Mouse (Mus musculus) central nervous system, embryonic 11.5 days (tissue): ENCODE data around the gene Gm3854. TPM values are rescaled to one million over a fixed set of nuclear protein-coding genes. Genes with fewer than 3 reads are reported as not detected.

Source experiments
- polyA plus RNA-seq: library from polyadenylated mRNA; depleted of rRNA; stranded (reverse); fragments of >200 nt; gene quantifications from 2 replicates; pipeline ENCODE4 v1.2.3, GENCODE M21; 2012; rRNA removed

Gm3854 gene
- 2.2 and 2.5 TPM in 2 replicates for polyA plus RNA-seq

GRCm38 (mm10) chr7:6343501-6344071 is at the start of gene Gm3854:
Gm3854 (plus strand) TSS chr7:6343759.

GRCm38 (mm10) chr7:6331233-6331956 is 12.2 kb upstream of the Gm3854 start, which contains the start of gene Zfp583:
Zfp583 (minus strand) TSS chr7:6331285.

DNA sequence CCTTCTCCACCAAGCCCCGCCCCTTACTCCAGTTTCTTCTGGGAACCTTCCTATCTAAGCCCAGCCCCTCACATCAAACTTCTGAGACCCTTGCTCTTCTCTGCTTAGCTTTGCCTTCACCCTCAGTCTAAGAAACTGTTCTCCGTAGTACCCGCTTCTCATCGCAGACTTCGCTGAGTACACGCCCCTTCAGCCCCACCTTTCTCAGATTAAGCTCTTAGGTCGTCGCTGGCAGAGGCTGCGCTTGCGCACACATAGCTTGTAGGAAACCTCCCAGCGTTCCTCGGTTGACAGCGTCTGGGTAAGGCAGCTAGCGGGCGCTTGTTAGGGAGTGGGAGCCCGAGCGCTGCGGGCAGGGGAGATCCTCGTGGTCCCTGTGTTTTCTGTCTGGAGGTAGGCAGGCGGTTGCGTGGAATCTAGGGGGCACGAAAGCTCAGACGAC is 19.5 kb downstream of the Gm3854 start, which contains the start of gene Zfp78:
TSS of gene Zfp78 (plus strand) at position 234 of the 442 bp plus-strand sequence.

DNA sequence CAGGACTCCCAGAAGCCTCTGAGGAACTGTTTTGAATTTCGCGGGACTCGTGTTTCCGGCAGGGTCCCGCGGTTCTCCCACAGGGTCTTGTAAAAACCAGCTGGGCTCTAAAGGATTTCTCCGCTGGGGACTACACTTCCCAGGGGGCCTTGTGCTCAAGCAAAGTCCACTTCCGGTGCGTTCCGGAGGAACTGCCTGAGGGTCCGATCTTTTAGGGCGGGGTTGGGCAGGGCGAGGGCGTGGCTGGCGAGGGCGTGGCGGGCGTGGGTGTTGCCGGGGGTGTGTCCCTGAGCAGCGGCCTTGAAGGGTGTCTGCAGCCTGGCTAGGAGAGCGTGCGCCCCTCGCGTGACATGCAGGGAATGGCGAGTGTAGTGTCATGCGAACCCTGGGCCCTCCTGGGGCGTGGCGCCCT is 39.5 kb downstream of the Gm3854 start, which contains the start of gene Zfp28:
TSS of gene Zfp28 (plus strand) at position 252 of the 412 bp plus-strand sequence.

GRCm38 (mm10) chr7:6397996-6398975 is 54.7 kb downstream of the Gm3854 start, which contains the start of gene Smim17:
Smim17 (plus strand) TSS chr7:6398715.

Other genes with a start within 250 kb of the Gm3854 start
- gene Zfp787, start 187.8 kb upstream of the Gm3854 start, polyA plus RNA-seq = 36.1 and 39.3 TPM in 2 replicates
- gene Zfp444, start 171.5 kb upstream of the Gm3854 start, polyA plus RNA-seq = 52.6 and 93.5 TPM in 2 replicates
- gene Galp, start 146.7 kb upstream of the Gm3854 start, polyA plus RNA-seq = not detected in 2 replicates
- gene Zscan5b, start 121.5 kb upstream of the Gm3854 start, polyA plus RNA-seq = not detected in 2 replicates
- gene Epp13, start 91.0 kb upstream of the Gm3854 start, polyA plus RNA-seq = not detected in 2 replicates
- 5.6 and 6.3 TPM in 2 replicates for gene Zfp667, start 57.2 kb upstream of the Gm3854 start, polyA plus RNA-seq
- 6.1 and 7.8 TPM in 2 replicates for gene Zfp583, start 12.5 kb upstream of the Gm3854 start, polyA plus RNA-seq
- gene Zfp78, start 19.5 kb downstream of the Gm3854 start, polyA plus RNA-seq = 1.5 and 2.3 TPM in 2 replicates
- gene Zfp28, start 39.5 kb downstream of the Gm3854 start, polyA plus RNA-seq = 7.9 and 13.4 TPM in 2 replicates
- gene Smim17, start 55.0 kb downstream of the Gm3854 start, polyA plus RNA-seq = 1.1 and 1.9 TPM in 2 replicates
- gene Gm20715, start 66.5 kb downstream of the Gm3854 start, polyA plus RNA-seq = 0.05 and 0.06 TPM in 2 replicates
- 0.02 and 0.06 TPM in 2 replicates for gene Olfr1344, start 94.9 kb downstream of the Gm3854 start, polyA plus RNA-seq
- gene Olfr1336, start 112.4 kb downstream of the Gm3854 start, polyA plus RNA-seq = not detected in 2 replicates
- gene Olfr1346, start 123.3 kb downstream of the Gm3854 start, polyA plus RNA-seq = not detected in 2 replicates
- gene Olfr5, start 143.2 kb downstream of the Gm3854 start, polyA plus RNA-seq = not detected in 2 replicates
- gene Olfr1347, start 156.0 kb downstream of the Gm3854 start, polyA plus RNA-seq = not detected in 2 replicates
- gene Olfr1348, start 165.0 kb downstream of the Gm3854 start, polyA plus RNA-seq = not detected in 2 replicates
- gene Olfr1349, start 179.2 kb downstream of the Gm3854 start, polyA plus RNA-seq = 0.09 TPM in 1 of 2 replicates, not detected in the other
- not detected in 2 replicates for gene Olfr1350, start 221.1 kb downstream of the Gm3854 start, polyA plus RNA-seq